Mouse (Mus musculus) intestine, postnatal 0 days (tissue): ENCODE results near the gene Gm45623. TPM values are rescaled to one million over a fixed set of nuclear protein-coding genes. Genes with fewer than 3 reads are reported as not detected.

Source experiments
- ATAC-seq: fragments of 200-750 bp; cut with Nextera tagmentation; 2 replicates; pipeline ENCODE4 v1.8.0; 2017; ENCODE audit warnings: mild to moderate bottlenecking, moderate TSS enrichment, moderate library complexity
- H3K27ac ChIP-seq: fragments of 300-500 bp; sonication (generic); 2 replicates; pipeline ENCODE4 v1.5.1; 2014; ENCODE audit warnings: mild to moderate bottlenecking, low read depth, low read length, moderate library complexity
- H3K27me3 ChIP-seq: fragments of 300-500 bp; sonication (generic); replicated peaks from 2 replicates; pipeline ENCODE4 v1.6.1; 2014; ENCODE audit warnings: low read length, mixed read lengths; ENCODE audit not compliant: control insufficient read depth, insufficient read depth
- H3K36me3 ChIP-seq: fragments of 300-500 bp; sonication (generic); 2 replicates; pipeline ENCODE4 v1.6.1; 2014; ENCODE audit warnings: mild to moderate bottlenecking, moderate library complexity; ENCODE audit not compliant: control insufficient read depth, insufficient read depth
- H3K4me1 ChIP-seq: fragments of 300-500 bp; sonication (generic); replicated peaks from 2 replicates; pipeline ENCODE4 v1.6.1; 2014; ENCODE audit warnings: antibody characterized with exemption, low read length, mixed read lengths; ENCODE audit not compliant: control insufficient read depth, insufficient read depth
- H3K4me2 ChIP-seq: fragments of 300-500 bp; sonication (generic); replicated peaks from 2 replicates; pipeline ENCODE4 v1.6.1; 2014; ENCODE audit warnings: low read depth, mild to moderate bottlenecking, moderate library complexity
- H3K4me3 ChIP-seq: fragments of 300-500 bp; sonication (generic); 2 replicates; pipeline ENCODE4 v1.5.1; 2014; ENCODE audit warnings: low read depth, low read length
- H3K9ac ChIP-seq: fragments of 300-500 bp; sonication (generic); 2 replicates; pipeline ENCODE4 v1.6.1; 2014; ENCODE audit warnings: mild to moderate bottlenecking, low read depth, low read length
- H3K9me3 ChIP-seq: fragments of 300-500 bp; sonication (generic); 2 replicates; pipeline ENCODE4 v1.6.1; 2016; ENCODE audit warnings: mixed run types; ENCODE audit not compliant: control insufficient read depth
- CTCF ChIP-seq: sonication (generic); IDR thresholded peaks from 2 replicates; pipeline ENCODE4 v1.5.1; 2016; ENCODE audit warnings: low read depth, mild to moderate bottlenecking, control low read depth, antibody characterized with exemption, moderate library complexity
- WGBS: fragments of 180-500 bp; shearing (Covaris S2); extraction: QIAGEN DNeasy Blood & Tissue Kit; methylation state at CpG from one replicate; pipeline ENCODE4 v1.1.7; 2014; 5-methylcytosine and 5-hydroxymethylcytosine counted together
- polyA plus RNA-seq: library from polyadenylated mRNA; unstranded; fragments of >200 nt; fragmentation: Nextera tagmentation; extraction: Ambion mirVana; gene quantifications from 2 replicates; pipeline ENCODE4 v1.2.1, GENCODE M21; 2015

Gm45623 gene
- polyA plus RNA-seq, 1 experiment from 2014 or later, result not detected

GRCm38 (mm10) chr13:56747554-56747953, 6.1 kb downstream of the Gm45623 start:
- Histone ChIP-seq H3K27me3 (peaks cover 19% of the 10 kb centered on the region), H3K4me3 (no peak overlapping the region), H3K4me2 (peak overlapping the region; percentile 43), H3K4me1 (no peaks in the 10 kb centered on the region), H3K36me3 (peaks cover 4% of the 10 kb centered on the region; the same call in 1 of the 2 replicates), H3K27ac (no peak overlapping the region), H3K9me3 (no peaks in the 10 kb centered on the region), H3K9ac (no peak overlapping the region)
- 16% methylated on average over 8 of the region's 8 CpGs for WGBS
- ATAC-seq, result peak; percentile 58
- no peak for TF ChIP-seq CTCF

- Histone ChIP-seq H3K4me2 (peak overlapping the region; percentile 43; the same call in 1 of the 2 replicates), H3K27ac (no peak overlapping the region), H3K9me3 (no peaks in the 10 kb centered on the region), H3K4me3 (no peak overlapping the region), H3K36me3 (peaks cover 4% of the 10 kb centered on the region; the same call in 1 of the 2 replicates), H3K9ac (no peak overlapping the region), H3K27me3 (peaks cover 13% of the 10 kb centered on the region; the same call in 1 of the 2 replicates), H3K4me1 (no peaks in the 10 kb centered on the region)
- peak; percentile 53; the same call in 1 of the 2 replicates for ATAC-seq
- WGBS, result 40% methylated on average over 10 of the region's 10 CpGs
- no peak for TF ChIP-seq CTCF
Measured at GRCm38 (mm10) chr13:56746739-56747532, 6.7 kb downstream of the Gm45623 start.

- no peak overlapping the region for H3K27ac ChIP-seq
- no peak for ATAC-seq
- whole genome bisulfite sequencing, result 82% methylated on average over 6 of the region's 6 CpGs
Measured at GRCm38 (mm10) chr13:56742325-56742901, 11.2 kb downstream of the Gm45623 start.

GRCm38 (mm10) chr13:56741691-56742090, 11.9 kb downstream of the Gm45623 start:
- no peak for TF ChIP-seq CTCF
- Histone ChIP-seq H3K4me2 (no peak overlapping the region), H3K4me1 (no peaks in the 10 kb centered on the region), H3K27me3 (no peaks in the 10 kb centered on the region), H3K27ac (no peak overlapping the region), H3K9me3 (no peaks in the 10 kb centered on the region), H3K36me3 (peaks cover 30% of the 10 kb centered on the region), H3K9ac (no peak overlapping the region), H3K4me3 (no peak overlapping the region)
- no peak for ATAC-seq
- 88% methylated on average over 7 of the region's 7 CpGs for WGBS

More at GRCm38 (mm10) chr13:56742325-56742901, 11.2 kb downstream of the Gm45623 start:
- H3K4me2 ChIP-seq, result no peak overlapping the region
- no peaks in the 10 kb centered on the region for H3K27me3 ChIP-seq
- no peak overlapping the region for H3K4me3 ChIP-seq
- H3K9me3 ChIP-seq, result no peaks in the 10 kb centered on the region
- peaks cover 30% of the 10 kb centered on the region for H3K36me3 ChIP-seq
- no peak for TF ChIP-seq CTCF
- H3K9ac ChIP-seq, result no peak overlapping the region
- no peaks in the 10 kb centered on the region for H3K4me1 ChIP-seq

- Histone ChIP-seq H3K27me3 (no peaks in the 10 kb centered on the region), H3K4me2 (no peak overlapping the region), H3K36me3 (peaks cover 37% of the 10 kb centered on the region), H3K4me3 (no peak overlapping the region), H3K27ac (no peak overlapping the region), H3K9ac (no peak overlapping the region), H3K4me1 (no peaks in the 10 kb centered on the region), H3K9me3 (no peaks in the 10 kb centered on the region)
- no peak for ATAC-seq
- no peak for TF ChIP-seq CTCF
- 94% methylated on average over 6 of the region's 6 CpGs for WGBS
Measured at GRCm38 (mm10) chr13:56740496-56740895, 13.1 kb downstream of the Gm45623 start.

- Histone ChIP-seq H3K4me1 (no peaks in the 10 kb centered on the region), H3K4me2 (no peak overlapping the region), H3K4me3 (no peak overlapping the region), H3K27me3 (no peaks in the 10 kb centered on the region), H3K27ac (no peak overlapping the region), H3K36me3 (peaks cover 37% of the 10 kb centered on the region), H3K9ac (no peak overlapping the region), H3K9me3 (no peaks in the 10 kb centered on the region)
- no peak for ATAC-seq
- WGBS, result 96% methylated on average over 5 of the region's 5 CpGs
- TF ChIP-seq CTCF, result no peak
Measured at GRCm38 (mm10) chr13:56739556-56739955, 14.1 kb downstream of the Gm45623 start.
